22 mouse cellular contexts compared by ENCODE assay signal in the genomic region with DNA sequence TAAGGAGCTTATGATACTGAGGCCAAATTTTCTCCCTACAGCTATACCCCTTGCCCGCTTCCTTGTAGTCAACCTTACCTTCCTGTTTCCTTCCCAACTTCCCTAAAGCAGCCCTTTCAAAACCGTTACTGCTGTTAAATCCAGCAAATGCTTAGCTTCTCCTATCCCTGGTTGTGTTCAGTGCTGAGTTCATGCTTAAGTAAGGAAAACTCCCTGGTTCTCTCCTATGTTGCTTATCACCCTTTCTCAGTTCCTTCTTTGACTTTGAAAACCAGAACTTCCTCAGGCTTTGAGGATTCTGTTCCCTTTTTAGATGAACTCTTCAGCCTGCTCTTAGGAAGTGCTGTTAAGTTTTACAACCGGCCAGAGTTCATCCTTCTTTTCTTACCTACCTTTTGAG. TPM values are rescaled to one million over a fixed set of nuclear protein-coding genes. Genes with fewer than 3 reads are reported as not detected.
A peak's percentile ranks its signal among the peaks of the same experiment; 100 is the strongest.
DNase-seq lines count a peak whose midpoint lies in the region; ATAC-seq lines count a peak whose summit lies in the region.
"Had no signal": no experiment of that assay in that cellular context is flagged by ENCODE, and none has a peak within 500 bp of the region (broad histone marks: within the 10 kb centered on the region; RNA-seq: fewer than 3 reads in every experiment).

No protein-coding gene starts in this region.

- WGBS in liver, embryonic 13.5 days (ENCODE audit: insufficient replicate concordance): 25% methylated on average over 3 of the region's 3 CpGs
- 62% methylated on average over 3 of the region's 3 CpGs for WGBS in intestine, embryonic 16.5 days

- H3K4me2 ChIP-seq in liver, embryonic 13.5 days: no peak overlapping the region
- H3K4me2 ChIP-seq in intestine, embryonic 16.5 days (ENCODE audit: low read depth, low read length): no peak overlapping the region
- H3K4me2 ChIP-seq: embryonic facial prominence, embryonic 15.5 days; heart, embryonic 13.5 days; hindbrain, embryonic 15.5 days; limb, embryonic 13.5 days; lung, embryonic 14.5 days had no signal

- 0 out of 2 replicates have a peak, but pooled peaks have one; percentile 12 for ATAC-seq in liver, embryonic 13.5 days (ENCODE audit: low read depth)
- peak; percentile 48; the same call in 1 of the 2 replicates for ATAC-seq in intestine, embryonic 16.5 days
- ATAC-seq: activated CD4-positive, CD25-positive, alpha-beta regulatory T cell, adult 4 months had no signal

- H3K36me3 ChIP-seq in liver, embryonic 13.5 days: no peaks in the 10 kb centered on the region
- H3K36me3 ChIP-seq in intestine, embryonic 16.5 days (ENCODE audit: control insufficient read depth, insufficient read depth, low read length): no peaks in the 10 kb centered on the region
- H3K36me3 ChIP-seq: embryonic facial prominence, embryonic 15.5 days; forebrain, embryonic 10.5 days; heart, embryonic 13.5 days; hindbrain, embryonic 15.5 days; limb, embryonic 13.5 days had no signal

- H3K4me1 ChIP-seq in liver, embryonic 13.5 days (replicated peaks): no peaks in the 10 kb centered on the region
- H3K4me1 ChIP-seq in intestine, embryonic 16.5 days (ENCODE audit: control insufficient read depth, insufficient read depth, low read length): no peaks in the 10 kb centered on the region
- H3K4me1 ChIP-seq: embryonic facial prominence, embryonic 15.5 days; forebrain, embryonic 10.5 days; heart, embryonic 13.5 days; hindbrain, embryonic 15.5 days had no signal

- no peaks in the 10 kb centered on the region for H3K27me3 ChIP-seq in liver, embryonic 13.5 days
- no peaks in the 10 kb centered on the region for H3K27me3 ChIP-seq in intestine, embryonic 16.5 days (replicated peaks; ENCODE audit: control insufficient read depth, insufficient read depth, low read length)
- H3K27me3 ChIP-seq: embryonic facial prominence, embryonic 15.5 days; heart, embryonic 13.5 days; hindbrain, embryonic 15.5 days; limb, embryonic 13.5 days had no signal

- no peak overlapping the region for H3K27ac ChIP-seq in liver, embryonic 13.5 days
- H3K27ac ChIP-seq in intestine, embryonic 16.5 days (ENCODE audit: low read length): peak overlapping the region; percentile 57; the same call in 1 of the 2 replicates
- H3K27ac ChIP-seq: embryonic facial prominence, embryonic 15.5 days; forebrain, embryonic 10.5 days; heart, embryonic 13.5 days; hindbrain, embryonic 15.5 days; limb, embryonic 13.5 days had no signal

- no peak overlapping the region for H3K9ac ChIP-seq in liver, embryonic 13.5 days
- no peak overlapping the region for H3K9ac ChIP-seq in intestine, embryonic 16.5 days (ENCODE audit: low read depth, low read length)
- H3K9ac ChIP-seq: embryonic facial prominence, embryonic 15.5 days; heart, embryonic 13.5 days; hindbrain, embryonic 15.5 days; limb, embryonic 13.5 days; lung, embryonic 14.5 days had no signal

- H3K9me3 ChIP-seq in liver, embryonic 13.5 days (replicated peaks): no peaks in the 10 kb centered on the region
- H3K9me3 ChIP-seq in intestine, embryonic 16.5 days (ENCODE audit: control insufficient read depth, low read length): no peaks in the 10 kb centered on the region
- H3K9me3 ChIP-seq: embryonic facial prominence, embryonic 15.5 days; forebrain, embryonic 10.5 days; heart, embryonic 13.5 days; hindbrain, embryonic 15.5 days; limb, embryonic 13.5 days had no signal

- H3K4me3 ChIP-seq in liver, embryonic 13.5 days (replicated peaks): no peak overlapping the region
- H3K4me3 ChIP-seq in intestine, embryonic 16.5 days (ENCODE audit: low read length): no peak overlapping the region
- H3K4me3 ChIP-seq: embryonic facial prominence, embryonic 15.5 days; forebrain, embryonic 10.5 days; heart, embryonic 13.5 days; hindbrain, embryonic 15.5 days; limb, embryonic 13.5 days had no signal

- no peak for DNase-seq in liver, embryonic 13.5 days
- DNase-seq in liver (no peak), MEL-GATA-1-ER (ENCODE audit: extremely low read depth, low read depth) (peak; percentile 54)
- peak; percentile 36 for DNase-seq in skeletal muscle tissue, adult 2 months (ENCODE audit: low read depth, low spot score)
- DNase-seq in cerebellum, postnatal 25 days: no peak
- no peak for DNase-seq in right cerebral cortex, postnatal 4 days
- DNase-seq: adrenal gland, postnatal 14 days; cerebellum, adult 11-12 months; cerebellum, postnatal 14 days; kidney, adult 11 months; lung, embryonic 14.5 days had no signal

RNA-seq across cellular contexts. Expression of a gene that starts 4.1 kb away (rescaled TPM):
- not detected in 2 replicates for polyA plus RNA-seq in liver, embryonic 13.5 days (2015; fragmentation: Nextera tagmentation; extraction: Ambion mirVana)
- polyA plus RNA-seq in intestine, embryonic 16.5 days (2015; fragmentation: Nextera tagmentation; extraction: Ambion mirVana): 0.22 TPM in 1 of 2 replicates, not detected in the other
- polyA plus RNA-seq: activated CD4-positive, CD25-positive, alpha-beta regulatory T cell, adult 4 months; embryonic facial prominence, embryonic 15.5 days; forebrain, embryonic 10.5 days; gonadal fat pad, adult 2 months; kidney, postnatal 0 days; lung, embryonic 14.5 days; midbrain, postnatal 0 days; stomach, embryonic 14.5 days had no signal

RNA-seq across cellular contexts. Expression of a gene that starts 14.5 kb away (rescaled TPM):
- 16.1 and 21.3 TPM in 2 replicates for polyA plus RNA-seq in liver, embryonic 13.5 days (2015; fragmentation: Nextera tagmentation; extraction: Ambion mirVana)
- 32.9 and 34.9 TPM in 2 replicates for polyA plus RNA-seq in intestine, embryonic 16.5 days (2015; fragmentation: Nextera tagmentation; extraction: Ambion mirVana)

Comparison
In these comparisons a context has a peak if more than half of its experiments do, and no peak if none do; other contexts are left out.
1. DNase-seq: peak in MEL-GATA-1-ER (single experiment) and skeletal muscle tissue, adult 2 months (single experiment); none in liver, embryonic 13.5 days (single experiment), liver (single experiment), cerebellum, postnatal 25 days (0 of 2) and right cerebral cortex, postnatal 4 days (single experiment).